Mouse (Mus musculus) T-helper 17 cell (primary cell): ENCODE measurements at regions not wholly inside any gene's neighbourhood (a gene's known extent, or its start where the extent isn't known, plus 50 kb on each side); places are given as distances from the start of the nearest gene placed in this dataset.

Experiments
- in situ Hi-C, 2 experiments: fragments of 300-600 bp; cut with MboI, MseI; formaldehyde crosslinking; loops; 1 replicate in 1 of 2; 2 replicates in 1 of 2; pipeline ENCODE4 v1.15.1; 2025; ENCODE audit warnings: high pct_unique_total_duplicates in 2 of 2

DNA sequence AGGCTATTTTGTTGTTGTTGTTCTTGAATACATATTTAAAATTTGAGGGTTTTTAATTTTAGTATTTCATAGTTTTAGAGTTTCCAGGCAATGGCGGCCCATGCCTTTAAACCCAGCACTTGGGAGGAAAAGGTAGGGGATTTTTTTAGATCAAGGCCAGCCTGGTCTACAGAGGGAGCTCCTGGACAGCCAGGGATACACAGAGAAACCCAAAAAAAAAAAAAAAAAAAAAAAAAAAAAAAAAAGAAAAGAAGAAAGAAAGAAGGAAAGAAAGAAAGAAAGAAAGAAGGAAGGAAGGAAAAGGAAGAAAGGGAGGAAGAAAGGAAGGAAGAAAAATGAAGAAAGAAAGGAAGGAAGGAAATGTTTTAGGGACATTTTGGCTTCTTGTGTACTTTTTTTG is 74.9 kb upstream of the Vmn2r121 start:
- in situ Hi-C loops, result loop anchor here (5.0 to 25.0 kb wide), 6 partner anchors 427 to 1502 kb away; partner anchors contain the start of genes Gm21616 (in 2 of the 2), Gm17469 (in 1 of the 2) and Gm17693 (in 1 of the 2)
